Mouse (Mus musculus) midbrain, embryonic 15.5 days (tissue): ENCODE results near the gene Apoc2. TPM values are rescaled to one million over a fixed set of nuclear protein-coding genes. Genes with fewer than 3 reads are reported as not detected.

Experiments used
- ATAC-seq: fragments of 200-750 bp; cut with Nextera tagmentation; replicated peaks from 2 replicates; pipeline ENCODE4 v1.8.0; 2017; ENCODE audit warnings: moderate TSS enrichment
- H3K27ac ChIP-seq: fragments of 300-500 bp; sonication (generic); 2 replicates; pipeline ENCODE4 v1.5.1; 2015; ENCODE audit warnings: mild to moderate bottlenecking, inconsistent platforms
- H3K27me3 ChIP-seq: fragments of 300-500 bp; sonication (generic); replicated peaks from 2 replicates; pipeline ENCODE4 v1.6.1; 2015; ENCODE audit warnings: inconsistent platforms
- H3K36me3 ChIP-seq: fragments of 300-500 bp; sonication (generic); replicated peaks from 2 replicates; pipeline ENCODE4 v1.6.1; 2015; ENCODE audit warnings: inconsistent platforms
- H3K4me1 ChIP-seq: fragments of 300-500 bp; sonication (generic); 2 replicates; pipeline ENCODE4 v1.6.1; 2015; ENCODE audit warnings: inconsistent platforms
- H3K4me2 ChIP-seq: fragments of 300-500 bp; sonication (generic); 2 replicates; pipeline ENCODE4 v1.6.1; 2015; ENCODE audit warnings: inconsistent platforms, mild to moderate bottlenecking, moderate library complexity
- H3K4me3 ChIP-seq: fragments of 300-500 bp; sonication (generic); 2 replicates; pipeline ENCODE4 v1.5.1; 2015; ENCODE audit warnings: mild to moderate bottlenecking, inconsistent platforms
- H3K9ac ChIP-seq: fragments of 300-500 bp; sonication (generic); 2 replicates; pipeline ENCODE4 v1.6.1; 2015; ENCODE audit warnings: mild to moderate bottlenecking, inconsistent platforms
- H3K9me3 ChIP-seq: fragments of 300-500 bp; sonication (generic); 2 replicates; pipeline ENCODE4 v1.6.1; 2016; ENCODE audit warnings: inconsistent platforms
- WGBS: fragments of 180-500 bp; shearing (Covaris S2); methylation state at CpG from one replicate; pipeline ENCODE4 v1.1.7; 2015; ENCODE audit warnings: mixed read lengths; 5-methylcytosine and 5-hydroxymethylcytosine counted together
- polyA plus RNA-seq: library from polyadenylated mRNA; unstranded; fragments of >200 nt; fragmentation: Nextera tagmentation; extraction: Ambion mirVana; gene quantifications from 2 replicates; pipeline ENCODE4 v1.2.1, GENCODE M21; 2015

The Apoc2 gene
- polyA plus RNA-seq, 1 experiment from 2014 or later: not detected

DNA sequence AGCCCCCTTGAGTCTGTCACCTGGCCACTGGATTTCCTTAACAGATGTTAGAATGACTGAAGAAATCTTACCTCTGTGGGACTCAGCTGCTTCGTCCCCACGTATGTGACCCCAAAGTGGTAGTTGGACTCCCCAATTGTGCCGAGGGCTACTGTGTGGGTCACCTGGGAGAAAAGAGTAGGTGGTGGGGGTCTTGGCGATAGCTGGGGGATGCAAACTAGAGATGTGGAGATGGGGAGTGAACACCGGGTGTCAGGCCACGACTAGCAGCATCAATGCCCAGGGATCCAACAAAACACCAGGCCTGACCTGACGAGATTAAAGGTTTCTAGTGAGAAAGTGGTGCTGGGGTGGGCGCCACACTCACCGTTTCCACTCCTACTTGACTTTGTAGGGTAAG, 35.9 kb upstream of the Apoc2 start:
- Histone ChIP-seq H3K4me1 (peaks cover 20% of the 10 kb centered on the region), H3K27ac (no peak overlapping the region), H3K9ac (no peak overlapping the region), H3K27me3 (no peaks in the 10 kb centered on the region), H3K9me3 (no peaks in the 10 kb centered on the region), H3K4me2 (no peak overlapping the region), H3K4me3 (no peak overlapping the region), H3K36me3 (0 out of 2 replicates have a peak, but pooled peaks cover 19% of the 10 kb centered on the region)
- no peak for ATAC-seq
- 92% methylated on average over 9 of the region's 9 CpGs for WGBS

- ATAC-seq: no peak
- no peaks in the 10 kb centered on the region for H3K27me3 ChIP-seq
- H3K27ac ChIP-seq: no peak overlapping the region
- H3K4me3 ChIP-seq: no peak overlapping the region
- no peaks in the 10 kb centered on the region for H3K9me3 ChIP-seq
- 56% methylated on average over 4 of the region's 4 CpGs for WGBS
- H3K9ac ChIP-seq: no peak overlapping the region
- peaks cover 20% of the 10 kb centered on the region for H3K4me1 ChIP-seq
- H3K4me2 ChIP-seq: no peak overlapping the region
- H3K36me3 ChIP-seq: 0 out of 2 replicates have a peak, but pooled peaks cover 19% of the 10 kb centered on the region
These were observed 35.5 kb upstream of the Apoc2 start for GRCm38 (mm10) chr7:19713196-19713595.

DNA sequence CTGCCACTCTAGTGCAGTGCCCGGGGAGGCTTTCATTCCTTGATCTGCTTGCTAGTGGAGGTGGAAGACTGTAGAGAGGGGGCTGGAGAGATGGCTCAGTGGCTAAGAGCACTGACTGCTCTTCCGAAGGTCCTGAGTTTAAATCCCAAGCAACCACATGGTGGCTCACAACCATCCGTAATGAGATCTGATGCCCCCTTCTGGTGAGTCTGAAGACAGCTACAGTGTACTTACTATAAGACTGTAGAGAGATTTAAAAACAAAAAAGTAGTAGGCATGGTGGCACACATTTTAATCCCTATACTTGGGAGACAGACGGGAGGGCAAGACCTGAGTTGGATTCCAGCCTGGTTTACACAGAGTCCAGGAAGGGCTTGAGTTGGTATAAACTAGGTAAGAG, 34.7 kb upstream of the Apoc2 start:
- H3K9ac ChIP-seq: no peak overlapping the region
- ATAC-seq: no peak
- H3K4me1 ChIP-seq: peaks cover 20% of the 10 kb centered on the region
- no peaks in the 10 kb centered on the region for H3K9me3 ChIP-seq
- H3K36me3 ChIP-seq: 0 out of 2 replicates have a peak, but pooled peaks cover 20% of the 10 kb centered on the region
- no peak overlapping the region for H3K27ac ChIP-seq
- no peak overlapping the region for H3K4me2 ChIP-seq
- H3K4me3 ChIP-seq: no peak overlapping the region
- WGBS: 78% methylated on average over 4 of the region's 4 CpGs
- H3K27me3 ChIP-seq: no peaks in the 10 kb centered on the region

- Histone ChIP-seq H3K9ac (no peak overlapping the region), H3K4me3 (no peak overlapping the region), H3K9me3 (no peaks in the 10 kb centered on the region), H3K4me1 (peaks cover 13% of the 10 kb centered on the region), H3K27ac (no peak overlapping the region), H3K27me3 (no peaks in the 10 kb centered on the region), H3K36me3 (0 out of 2 replicates have a peak, but pooled peaks cover 22% of the 10 kb centered on the region), H3K4me2 (no peak overlapping the region)
- WGBS: 95% methylated on average over 10 of the region's 10 CpGs
- no peak for ATAC-seq
These were observed 32.9 kb upstream of the Apoc2 start for GRCm38 (mm10) chr7:19710650-19711049.

DNA sequence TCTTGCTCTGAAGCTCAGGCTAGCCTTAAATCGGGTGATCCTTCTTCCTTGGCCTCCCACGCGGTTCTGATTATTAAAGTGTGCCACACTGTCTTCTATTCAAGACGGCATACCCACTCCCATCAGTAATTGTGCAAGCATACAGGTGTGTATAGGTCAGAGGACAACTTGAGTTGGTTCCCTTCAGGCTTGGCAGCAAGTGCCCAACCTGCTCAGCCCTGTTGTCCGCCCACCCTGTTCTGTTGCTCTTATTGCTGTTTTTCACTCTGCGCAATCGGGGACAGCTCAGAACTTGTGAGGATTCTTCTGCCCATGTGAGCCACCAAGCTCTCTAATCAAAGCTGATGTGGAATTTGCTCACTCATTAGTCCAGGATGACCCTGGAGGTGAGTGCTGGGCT, 27.5 kb upstream of the Apoc2 start:
- Histone ChIP-seq H3K27me3 (no peaks in the 10 kb centered on the region), H3K27ac (no peak overlapping the region), H3K9me3 (no peaks in the 10 kb centered on the region), H3K36me3 (peaks cover 14% of the 10 kb centered on the region; the same call in 1 of the 2 replicates), H3K4me1 (no peaks in the 10 kb centered on the region), H3K9ac (no peak overlapping the region), H3K4me3 (no peak overlapping the region), H3K4me2 (no peak overlapping the region)
- WGBS: 95% methylated on average over 7 of the region's 7 CpGs
- ATAC-seq: no peak

DNA sequence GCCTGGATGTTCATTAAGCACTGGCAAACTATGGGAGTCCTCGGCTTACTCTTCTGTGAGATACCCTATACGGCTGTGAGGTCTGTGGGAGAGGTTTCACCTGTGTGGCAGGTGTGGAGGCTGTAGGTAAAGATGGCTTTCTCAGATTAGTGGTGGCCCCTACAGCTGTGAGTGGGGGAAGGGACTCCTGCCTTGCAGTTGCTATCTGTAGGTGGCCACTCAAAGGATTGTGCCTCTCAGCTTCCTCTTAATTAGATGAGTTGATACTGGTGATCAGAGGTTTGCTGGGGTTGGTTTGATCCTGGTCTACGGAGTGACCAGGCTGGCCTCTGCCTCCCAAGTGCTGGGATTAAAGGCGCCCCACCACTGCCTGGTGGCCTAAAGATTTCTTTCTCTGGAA, 26.7 kb upstream of the Apoc2 start:
- Histone ChIP-seq H3K36me3 (peaks cover 10% of the 10 kb centered on the region; the same call in 1 of the 2 replicates), H3K4me2 (no peak overlapping the region), H3K4me3 (no peak overlapping the region), H3K4me1 (peaks cover 2% of the 10 kb centered on the region), H3K27me3 (no peaks in the 10 kb centered on the region), H3K27ac (no peak overlapping the region), H3K9me3 (no peaks in the 10 kb centered on the region), H3K9ac (no peak overlapping the region)
- ATAC-seq: no peak
- 87% methylated on average over 4 of the region's 4 CpGs for WGBS

DNA sequence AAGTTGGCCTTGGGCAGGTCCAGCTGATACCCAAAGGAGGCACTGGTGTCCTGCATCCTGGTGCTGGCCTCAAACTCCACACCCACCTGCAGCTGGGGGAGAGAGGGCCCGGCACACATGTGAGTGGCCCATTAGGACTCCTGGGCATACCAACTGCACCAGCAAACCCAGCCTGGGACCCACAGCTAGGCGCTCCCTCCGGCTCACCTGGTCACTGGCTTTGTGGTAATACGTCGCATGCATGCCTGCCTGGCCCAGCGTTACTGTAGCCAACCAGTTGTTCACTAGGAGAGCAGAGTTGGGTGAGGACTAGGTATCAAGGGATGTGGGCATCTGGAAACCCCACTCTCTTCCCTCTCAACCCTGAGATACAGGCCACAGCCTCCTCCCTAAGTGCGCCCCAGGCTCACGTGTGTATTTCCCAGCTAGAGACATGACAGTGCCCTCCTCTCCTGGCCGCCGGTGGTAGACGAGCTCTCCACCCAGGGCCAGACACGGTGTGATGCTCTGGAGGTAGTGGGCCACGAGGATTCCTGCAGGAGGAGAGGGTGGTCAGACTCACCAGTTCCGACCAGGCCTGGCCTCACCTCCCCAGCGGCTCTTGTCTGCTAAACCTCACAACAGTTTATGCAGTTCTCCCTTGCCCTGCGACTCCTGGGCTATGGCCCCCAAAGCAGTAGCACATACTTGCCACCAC, 25.3 kb upstream of the Apoc2 start:
- Histone ChIP-seq H3K4me3 (no peak overlapping the region), H3K9ac (no peak overlapping the region), H3K4me1 (peaks cover 17% of the 10 kb centered on the region), H3K27me3 (no peaks in the 10 kb centered on the region), H3K9me3 (no peaks in the 10 kb centered on the region), H3K4me2 (no peak overlapping the region), H3K27ac (no peak overlapping the region), H3K36me3 (peaks cover 10% of the 10 kb centered on the region; the same call in 1 of the 2 replicates)
- 92% methylated on average over 16 of the region's 16 CpGs for WGBS
- ATAC-seq: no peak

DNA sequence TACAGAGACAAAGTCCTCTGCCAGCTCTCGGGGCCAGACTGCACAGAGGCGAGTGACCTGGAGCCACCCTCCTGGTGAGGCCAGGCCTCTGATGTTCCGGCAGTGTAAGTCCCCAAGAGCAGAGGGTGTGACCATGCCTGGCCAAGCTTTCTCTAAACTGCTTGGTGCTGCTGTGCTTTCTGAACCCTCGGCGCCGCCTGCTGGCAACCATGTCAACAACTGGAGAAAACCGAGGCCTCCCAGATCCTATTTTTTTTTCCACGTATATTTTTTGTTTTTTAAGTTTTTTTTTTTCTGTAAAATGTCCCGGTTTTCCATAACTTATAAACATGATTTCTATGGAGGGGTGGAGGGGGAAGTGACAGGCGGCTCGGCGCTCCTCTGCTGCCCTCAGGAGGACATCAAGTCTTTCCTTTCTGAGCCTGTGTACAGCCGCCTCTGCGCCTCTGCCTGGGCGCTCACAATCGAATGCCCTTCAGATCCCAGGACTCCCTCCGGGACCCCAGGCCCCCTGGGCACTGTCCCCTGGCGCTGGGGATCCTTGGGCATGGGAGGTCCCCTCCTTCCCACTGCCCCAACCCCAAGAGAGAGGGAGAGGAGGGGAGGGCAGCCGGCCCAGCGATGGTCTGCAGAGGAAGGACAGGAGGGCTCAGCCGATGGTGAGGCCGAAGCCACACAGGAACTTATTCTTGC, 23.5 kb upstream of the Apoc2 start:
- Histone ChIP-seq H3K4me3 (no peak overlapping the region), H3K4me2 (peak overlapping the region; percentile 8; the same call in 1 of the 2 replicates), H3K27ac (no peak overlapping the region), H3K27me3 (no peaks in the 10 kb centered on the region), H3K9ac (no peak overlapping the region), H3K36me3 (peaks cover 8% of the 10 kb centered on the region; the same call in 1 of the 2 replicates), H3K9me3 (no peaks in the 10 kb centered on the region), H3K4me1 (peaks cover 18% of the 10 kb centered on the region)
- peak; percentile 49 for ATAC-seq
- WGBS: 28% methylated on average over 22 of the region's 22 CpGs

DNA sequence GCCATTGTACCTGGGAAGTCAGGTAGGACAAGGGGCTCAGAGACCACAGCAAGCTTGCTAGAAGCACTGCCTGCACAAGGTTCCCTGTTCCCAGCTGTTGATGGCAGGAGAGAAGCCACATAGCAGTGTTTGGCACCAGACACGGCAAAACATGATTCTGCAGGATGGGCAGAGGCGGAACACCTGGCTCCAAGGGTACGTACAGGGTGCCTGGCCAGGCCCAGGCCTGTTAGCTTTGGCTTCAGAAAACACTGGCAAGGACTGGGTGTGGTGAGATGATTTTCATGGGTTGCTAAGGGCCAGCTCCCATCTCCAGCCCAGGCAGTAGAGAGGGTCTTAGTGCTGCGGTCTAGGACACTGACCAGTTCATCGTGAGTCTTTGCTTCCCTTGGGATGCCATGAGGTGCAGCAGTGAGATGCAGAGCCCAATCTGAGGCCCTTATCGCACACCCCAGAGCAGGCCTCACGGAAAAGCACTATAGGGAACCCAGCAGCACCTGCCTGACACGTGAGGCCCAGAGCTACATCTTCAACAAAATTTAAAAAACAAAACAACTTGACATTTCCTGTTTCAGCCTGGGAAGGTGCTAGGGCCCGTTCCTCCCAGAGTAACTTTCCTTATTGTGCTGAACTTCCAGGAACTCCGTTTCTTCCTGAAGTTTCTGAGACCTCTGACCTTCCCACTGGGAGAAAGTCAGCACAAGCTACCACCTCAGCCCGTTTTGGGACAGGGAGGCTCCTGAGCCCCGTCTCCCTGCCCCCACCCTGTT, 22.7 kb upstream of the Apoc2 start:
- Histone ChIP-seq H3K36me3 (peaks cover 8% of the 10 kb centered on the region; the same call in 1 of the 2 replicates), H3K4me2 (peak overlapping the region; percentile 8; the same call in 1 of the 2 replicates), H3K27ac (no peak overlapping the region), H3K4me1 (peaks cover 18% of the 10 kb centered on the region), H3K9me3 (no peaks in the 10 kb centered on the region), H3K27me3 (no peaks in the 10 kb centered on the region), H3K9ac (no peak overlapping the region), H3K4me3 (no peak overlapping the region)
- 61% methylated on average over 12 of the region's 12 CpGs for WGBS
- no peak for ATAC-seq

GRCm38 (mm10) chr7:19699827-19700148, 22.0 kb upstream of the Apoc2 start:
- no peak overlapping the region for H3K27ac ChIP-seq
- 84% methylated on average over 4 of the region's 4 CpGs for whole genome bisulfite sequencing
- H3K27me3 ChIP-seq: no peaks in the 10 kb centered on the region
- H3K36me3 ChIP-seq: peaks cover 8% of the 10 kb centered on the region; the same call in 1 of the 2 replicates
- H3K9me3 ChIP-seq: no peaks in the 10 kb centered on the region
- no peak overlapping the region for H3K4me2 ChIP-seq
- no peak overlapping the region for H3K4me3 ChIP-seq
- H3K4me1 ChIP-seq: peaks cover 18% of the 10 kb centered on the region
- H3K9ac ChIP-seq: no peak overlapping the region
- ATAC-seq: no peak

DNA sequence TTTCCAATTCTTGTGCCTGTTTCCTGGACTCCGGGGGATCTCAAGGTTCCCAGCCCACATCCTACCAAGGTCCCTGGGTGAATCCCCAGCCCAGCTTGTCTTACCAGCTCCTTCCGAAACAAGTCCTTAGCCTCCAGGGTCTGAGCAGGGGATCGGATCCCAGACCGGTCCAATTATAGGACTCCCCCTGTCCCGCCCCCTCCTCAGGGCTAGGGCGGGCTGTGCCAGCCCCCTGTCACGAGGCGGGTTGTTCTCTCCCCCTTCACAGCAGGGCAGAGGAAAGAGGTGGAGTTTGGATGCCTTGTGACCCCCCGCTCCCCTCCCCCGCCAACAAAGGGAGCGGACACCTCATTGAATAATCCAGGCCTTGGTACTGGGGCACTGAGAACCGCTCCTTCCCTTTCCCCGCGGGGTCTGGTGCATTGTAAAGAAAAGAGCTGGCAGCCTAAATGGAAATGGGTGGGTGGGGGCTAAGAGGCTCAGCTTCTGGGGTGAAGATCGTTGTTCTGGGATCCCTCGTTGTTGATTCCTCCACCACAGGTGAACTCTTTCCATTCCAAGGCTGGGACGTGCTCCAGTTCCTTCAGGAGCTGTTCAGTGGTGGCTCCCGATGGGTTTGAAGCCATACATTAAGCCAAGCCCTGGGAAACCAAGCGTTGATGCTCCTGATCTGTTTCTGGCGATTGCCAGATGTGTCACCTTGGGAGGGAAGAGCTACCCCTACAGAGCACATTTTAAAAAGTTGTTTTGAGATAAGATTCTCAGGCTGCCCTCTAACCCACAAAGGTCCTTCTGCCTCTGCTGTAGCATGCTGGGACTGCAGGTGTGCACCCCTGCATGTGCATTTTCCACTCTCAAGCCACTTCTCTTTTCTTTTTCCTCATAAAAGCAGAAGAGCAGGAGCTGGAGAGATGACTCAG, 21.4 kb upstream of the Apoc2 start, which contains the start of gene Apoe:
TSS of gene Apoe (minus strand) at position 282 of the 920 bp plus-strand sequence.
- Histone ChIP-seq H3K4me2 (peak within 1 kb of the TSS; percentile 50), H3K36me3 (peaks cover 8% of the 10 kb centered on the region; the same call in 1 of the 2 replicates), H3K27me3 (no peaks in the 10 kb centered on the region), H3K4me1 (peaks cover 18% of the 10 kb centered on the region), H3K27ac (0 out of 2 replicates have a peak within 1 kb of the TSS, but pooled peaks have one; percentile 20), H3K4me3 (peak within 1 kb of the TSS; percentile 27), H3K9me3 (no peaks in the 10 kb centered on the region), H3K9ac (peak within 1 kb of the TSS; percentile 30)
- WGBS: 1% methylated on average over 20 of the region's 20 CpGs
- ATAC-seq: peak; percentile 38
